Mouse (Mus musculus): ENCODE data around the gene Bach2.
A peak's percentile ranks its signal among the peaks of the same experiment; 100 is the strongest.

The Bach2 gene

GRCm38 (mm10) chr4:32491176-32491575, 252.6 kb downstream of the Bach2 start:
- no peak for DNase-seq

- no peak for DNase-seq
These were observed 254.2 kb downstream of the Bach2 start for GRCm38 (mm10) chr4:32492834-32493233.

- DNase-seq, result no peak
These were observed 263.2 kb downstream of the Bach2 start for GRCm38 (mm10) chr4:32501780-32502179.

GRCm38 (mm10) chr4:32502181-32502580, 263.6 kb downstream of the Bach2 start:
- DNase-seq, result no peak

- DNase-seq, result no peak
These were observed 265.6 kb downstream of the Bach2 start for GRCm38 (mm10) chr4:32504236-32504635.

GRCm38 (mm10) chr4:32506306-32506808, 267.8 kb downstream of the Bach2 start:
- no peak for DNase-seq

- peak; percentile 34 to 44 for DNase-seq
These were observed 268.4 kb downstream of the Bach2 start for GRCm38 (mm10) chr4:32507041-32507440.

- DNase-seq, result peak in 1 of 2 experiments; percentile 22
These were observed 270.0 kb downstream of the Bach2 start for GRCm38 (mm10) chr4:32508572-32508971.

- peak in 1 of 2 experiments; percentile 34 for DNase-seq
These were observed 270.4 kb downstream of the Bach2 start for GRCm38 (mm10) chr4:32508996-32509395.

- peak; percentile 88 to 90 for DNase-seq
These were observed 271.4 kb downstream of the Bach2 start for GRCm38 (mm10) chr4:32509832-32510612.

GRCm38 (mm10) chr4:32510940-32511339, 272.3 kb downstream of the Bach2 start:
- DNase-seq, result no peak

- no peak for DNase-seq
These were observed 277.5 kb downstream of the Bach2 start for GRCm38 (mm10) chr4:32516126-32516525.

- DNase-seq, result no peak
These were observed 280.4 kb downstream of the Bach2 start for GRCm38 (mm10) chr4:32518842-32519578.

- DNase-seq, result no peak
These were observed 282.2 kb downstream of the Bach2 start for GRCm38 (mm10) chr4:32520628-32521360.

GRCm38 (mm10) chr4:32521361-32521740, 282.7 kb downstream of the Bach2 start:
- no peak for DNase-seq

GRCm38 (mm10) chr4:32522013-32522412, 283.4 kb downstream of the Bach2 start:
- DNase-seq, result no peak

- peak; percentile 38 to 48 for DNase-seq
These were observed 285.7 kb downstream of the Bach2 start for GRCm38 (mm10) chr4:32524282-32524681.

GRCm38 (mm10) chr4:32525000-32525399, 286.4 kb downstream of the Bach2 start:
- DNase-seq, result no peak

GRCm38 (mm10) chr4:32526228-32526836, 287.7 kb downstream of the Bach2 start:
- peak; percentile 24 to 44 for DNase-seq

- DNase-seq, result no peak
These were observed 290.9 kb downstream of the Bach2 start for GRCm38 (mm10) chr4:32529443-32529995.

GRCm38 (mm10) chr4:32530421-32530920, 291.9 kb downstream of the Bach2 start:
- DNase-seq, result no peak
